Mouse (Mus musculus): ENCODE measurements at regions not wholly inside any gene's neighbourhood (a gene's known extent, or its start where the extent isn't known, plus 50 kb on each side); places are given as distances from the start of the nearest gene placed in this dataset.
"Not testable (repeated sequence)": the region's sequence is repeated elsewhere in the genome, so short reads cannot be mapped to it uniquely, and the experiment has no call there.

GRCm38 (mm10) chr1:152234716-152235115, 144.8 kb upstream of the 1700025G04Rik start:
- Histone ChIP-seq H3K4me3 (replicated peaks) (no peak overlapping the region), H3K4me1 (no peaks in the 10 kb centered on the region), H3K36me3 (replicated peaks) (no peaks in the 10 kb centered on the region), H3K9me3 (no peaks in the 10 kb centered on the region), H3K9ac (no peak overlapping the region), H3K27me3 (no peaks in the 10 kb centered on the region), H3K27ac (no peak overlapping the region), H3K4me2 (no peak overlapping the region)
- 95% methylated on average over 2 of the region's 2 CpGs for WGBS
- no peak for ATAC-seq (ENCODE audit: low FRiP score)

GRCm38 (mm10) chr1:152231717-152232202, 141.8 kb upstream of the 1700025G04Rik start:
- Histone ChIP-seq H3K4me2 (no peak overlapping the region), H3K27me3 (no peaks in the 10 kb centered on the region), H3K9me3 (no peaks in the 10 kb centered on the region), H3K36me3 (replicated peaks) (no peaks in the 10 kb centered on the region), H3K4me1 (no peaks in the 10 kb centered on the region), H3K9ac (no peak overlapping the region), H3K4me3 (replicated peaks) (no peak overlapping the region), H3K27ac (no peak overlapping the region)
- WGBS = 87% methylated on average over 11 of the region's 11 CpGs
- no peak for ATAC-seq (ENCODE audit: low FRiP score)

GRCm38 (mm10) chr1:152229709-152230108, 139.8 kb upstream of the 1700025G04Rik start:
- WGBS = 72% methylated on average over 2 of the region's 2 CpGs
- Histone ChIP-seq H3K4me1 (no peaks in the 10 kb centered on the region), H3K9ac (no peak overlapping the region), H3K9me3 (no peaks in the 10 kb centered on the region), H3K27ac (no peak overlapping the region), H3K4me2 (no peak overlapping the region), H3K36me3 (replicated peaks) (no peaks in the 10 kb centered on the region), H3K27me3 (no peaks in the 10 kb centered on the region), H3K4me3 (replicated peaks) (no peak overlapping the region)
- no peak for ATAC-seq (ENCODE audit: low FRiP score)

- ATAC-seq (ENCODE audit: low FRiP score) = no peak
- WGBS = 94% methylated on average over 3 of the region's 3 CpGs
Measured at GRCm38 (mm10) chr1:152226049-152226448, 136.1 kb upstream of the 1700025G04Rik start.

GRCm38 (mm10) chr1:152223666-152224065, 133.7 kb upstream of the 1700025G04Rik start:
- no peaks in the 10 kb centered on the region for H3K9me3 ChIP-seq
- H3K4me1 ChIP-seq = no peaks in the 10 kb centered on the region
- no peak overlapping the region for H3K4me3 ChIP-seq (replicated peaks)
- H3K4me2 ChIP-seq = no peak overlapping the region
- no peak overlapping the region for H3K9ac ChIP-seq
- 67% methylated on average over 1 of the region's 1 CpGs for WGBS
- ATAC-seq (ENCODE audit: low FRiP score) = no peak
- no peaks in the 10 kb centered on the region for H3K36me3 ChIP-seq (replicated peaks)
- no peaks in the 10 kb centered on the region for H3K27me3 ChIP-seq
- H3K27ac ChIP-seq = no peak overlapping the region

More at GRCm38 (mm10) chr1:152226049-152226448, 136.1 kb upstream of the 1700025G04Rik start:
- H3K4me2 ChIP-seq = no peak overlapping the region
- H3K27ac ChIP-seq = no peak overlapping the region
- H3K4me3 ChIP-seq (replicated peaks) = no peak overlapping the region
- no peaks in the 10 kb centered on the region for H3K4me1 ChIP-seq
- no peaks in the 10 kb centered on the region for H3K27me3 ChIP-seq
- no peaks in the 10 kb centered on the region for H3K36me3 ChIP-seq (replicated peaks)
- H3K9ac ChIP-seq = no peak overlapping the region
- no peaks in the 10 kb centered on the region for H3K9me3 ChIP-seq

GRCm38 (mm10) chr1:152220804-152221565, 131.1 kb upstream of the 1700025G04Rik start:
- Histone ChIP-seq H3K4me1 (no peaks in the 10 kb centered on the region), H3K27ac (no peak overlapping the region), H3K36me3 (replicated peaks) (no peaks in the 10 kb centered on the region), H3K9ac (no peak overlapping the region), H3K27me3 (no peaks in the 10 kb centered on the region), H3K4me2 (no peak overlapping the region), H3K4me3 (replicated peaks) (no peak overlapping the region), H3K9me3 (no peaks in the 10 kb centered on the region)
- WGBS = 89% methylated on average over 14 of the region's 14 CpGs
- no peak for ATAC-seq (ENCODE audit: low FRiP score)

- not testable (repeated sequence) for H3K4me2 ChIP-seq; H3K27me3 ChIP-seq; H3K4me3 ChIP-seq (replicated peaks); H3K27ac ChIP-seq; H3K9ac ChIP-seq; H3K9me3 ChIP-seq; H3K4me1 ChIP-seq; H3K36me3 ChIP-seq (replicated peaks); ATAC-seq (ENCODE audit: low FRiP score)
- WGBS = 71% methylated on average over 5 of the region's 5 CpGs
Measured at GRCm38 (mm10) chr1:152219752-152220151, 129.8 kb upstream of the 1700025G04Rik start.

GRCm38 (mm10) chr1:152217404-152217803, 127.5 kb upstream of the 1700025G04Rik start:
- Histone ChIP-seq H3K4me1 (no peaks in the 10 kb centered on the region), H3K4me3 (replicated peaks) (no peak overlapping the region), H3K9me3 (no peaks in the 10 kb centered on the region), H3K36me3 (replicated peaks) (no peaks in the 10 kb centered on the region), H3K27ac (no peak overlapping the region), H3K4me2 (no peak overlapping the region), H3K27me3 (no peaks in the 10 kb centered on the region), H3K9ac (no peak overlapping the region)
- ATAC-seq (ENCODE audit: low FRiP score) = no peak
- WGBS = 74% methylated on average over 4 of the region's 4 CpGs

- Histone ChIP-seq H3K9ac (no peak overlapping the region), H3K4me3 (replicated peaks) (no peak overlapping the region), H3K9me3 (no peaks in the 10 kb centered on the region), H3K4me2 (no peak overlapping the region), H3K27me3 (no peaks in the 10 kb centered on the region), H3K4me1 (no peaks in the 10 kb centered on the region), H3K27ac (no peak overlapping the region), H3K36me3 (replicated peaks) (no peaks in the 10 kb centered on the region)
- 75% methylated on average over 2 of the region's 2 CpGs for WGBS
- ATAC-seq (ENCODE audit: low FRiP score) = no peak
Measured at GRCm38 (mm10) chr1:152214376-152214775, 124.5 kb upstream of the 1700025G04Rik start.

- no peaks in the 10 kb centered on the region for H3K4me1 ChIP-seq
- H3K27ac ChIP-seq = no peak overlapping the region
Measured at GRCm38 (mm10) chr1:152203187-152203586, 113.3 kb upstream of the 1700025G04Rik start.

GRCm38 (mm10) chr1:152188700-152189099, 98.8 kb upstream of the 1700025G04Rik start:
- Histone ChIP-seq H3K9ac (no peak overlapping the region), H3K27ac (no peak overlapping the region), H3K27me3 (no peaks in the 10 kb centered on the region), H3K36me3 (replicated peaks) (no peaks in the 10 kb centered on the region), H3K4me1 (0 out of 2 replicates have a peak, but pooled peaks cover 3% of the 10 kb centered on the region), H3K4me2 (no peak overlapping the region), H3K4me3 (replicated peaks) (no peak overlapping the region), H3K9me3 (no peaks in the 10 kb centered on the region)
- no peak for ATAC-seq (ENCODE audit: low FRiP score)
- 69% methylated on average over 6 of the region's 6 CpGs for WGBS

More at GRCm38 (mm10) chr1:152203187-152203586, 113.3 kb upstream of the 1700025G04Rik start:
- WGBS = 69% methylated on average over 2 of the region's 2 CpGs
- Histone ChIP-seq H3K27me3 (no peaks in the 10 kb centered on the region), H3K9ac (no peak overlapping the region), H3K4me3 (replicated peaks) (no peak overlapping the region), H3K36me3 (replicated peaks) (no peaks in the 10 kb centered on the region), H3K9me3 (no peaks in the 10 kb centered on the region), H3K4me2 (no peak overlapping the region)
- ATAC-seq (ENCODE audit: low FRiP score) = no peak

GRCm38 (mm10) chr1:152184956-152185355, 95.0 kb upstream of the 1700025G04Rik start:
- Histone ChIP-seq H3K4me3 (replicated peaks) (no peak overlapping the region), H3K27me3 (no peaks in the 10 kb centered on the region), H3K9me3 (no peaks in the 10 kb centered on the region), H3K9ac (no peak overlapping the region), H3K4me1 (0 out of 2 replicates have a peak, but pooled peaks cover 3% of the 10 kb centered on the region), H3K4me2 (no peak overlapping the region), H3K36me3 (replicated peaks) (no peaks in the 10 kb centered on the region), H3K27ac (no peak overlapping the region)
- WGBS = 86% methylated on average over 3 of the region's 3 CpGs
- no peak for ATAC-seq (ENCODE audit: low FRiP score)

Measured in forebrain, embryonic 12.5 days (tissue).